Mouse (Mus musculus): ENCODE measurements around the gene Tmem151a. TPM values are rescaled to one million over a fixed set of nuclear protein-coding genes. Genes with fewer than 3 reads are reported as not detected.
"Not testable (repeated sequence)": the region's sequence is repeated elsewhere in the genome, so short reads cannot be mapped to it uniquely, and the experiment has no call there.

Gene Tmem151a
- total RNA-seq, 2 experiments from 2014 or later = 154 to 156 TPM

DNA sequence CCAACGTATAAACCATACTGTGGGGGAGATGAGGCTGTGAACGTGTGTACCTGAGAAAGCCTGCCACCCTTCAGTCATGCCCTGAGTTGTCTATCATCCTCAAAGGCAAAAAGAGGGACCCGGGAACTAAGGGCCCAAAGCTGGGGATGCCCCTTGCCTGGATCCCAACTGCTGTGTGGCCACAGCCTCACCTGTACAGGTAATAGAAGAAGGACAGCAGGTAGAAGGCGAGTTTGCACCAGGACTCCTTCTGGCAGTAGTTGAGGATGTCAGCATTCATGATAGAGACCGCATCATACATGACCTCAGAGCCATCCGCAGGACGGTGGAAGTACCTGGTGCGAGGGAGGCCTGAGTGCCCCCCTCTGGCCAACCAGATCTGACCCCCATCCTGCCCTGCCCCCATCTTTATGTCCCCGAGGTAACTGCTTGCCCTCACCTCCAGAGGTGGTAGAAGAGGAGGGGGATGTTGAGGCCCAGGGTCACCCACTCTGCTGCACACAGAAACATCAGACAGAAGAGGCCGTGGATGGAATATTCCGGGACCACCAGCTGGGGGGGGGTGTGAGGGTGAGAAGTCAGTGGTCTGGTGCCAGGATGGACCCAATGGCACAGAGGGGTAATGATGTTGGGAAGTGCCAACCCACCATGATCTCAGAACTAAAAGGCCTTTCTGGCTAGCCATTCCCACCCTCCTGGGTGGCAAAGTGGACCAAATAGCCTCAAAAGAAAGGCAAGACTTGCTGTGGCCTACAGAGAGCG, 8.3 kb upstream of the Tmem151a start:
- intact Hi-C loops (cut with DNase I) = loop anchor here (1.0 kb wide), 1 partner anchor 58 kb away; no protein-coding TSS in a partner anchor
- DNase-seq (ENCODE audit: extremely low spot score in 1 of 2, low spot score in 2 of 2) = no peak
- Histone ChIP-seq H3K4me3 (no peak overlapping the region), H3K27ac (peak overlapping the region; percentile 78)
- no peak for TF ChIP-seq CTCF (IDR thresholded peaks at IDR 0.05)

DNA sequence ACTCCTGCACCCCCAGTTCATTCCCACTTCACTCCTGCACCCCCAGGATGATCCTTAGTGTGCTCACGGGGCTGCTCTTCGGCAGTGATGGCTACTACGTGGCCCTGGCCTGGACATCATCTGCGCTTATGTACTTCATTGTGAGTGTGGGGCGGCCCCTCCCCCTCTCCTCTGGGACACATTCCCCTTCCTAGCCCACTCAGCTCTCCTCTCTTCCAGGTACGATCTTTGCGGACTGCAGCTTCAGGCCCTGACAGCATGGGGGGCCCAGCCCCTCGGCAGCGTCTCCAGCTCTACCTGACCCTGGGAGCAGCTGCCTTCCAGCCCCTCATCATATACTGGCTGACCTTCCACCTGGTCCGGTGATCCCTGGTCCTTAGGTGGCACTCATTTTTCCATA, 6.8 kb upstream of the Tmem151a start:
- peak in 1 of 2 experiments; percentile 15 for DNase-seq (ENCODE audit: extremely low spot score in 1 of 2, low spot score in 2 of 2)
- no peak for TF ChIP-seq CTCF (IDR thresholded peaks at IDR 0.05)
- H3K27ac ChIP-seq = no peak overlapping the region
- intact Hi-C loops (cut with DNase I) = no loop called here
- no peak overlapping the region for H3K4me3 ChIP-seq

DNA sequence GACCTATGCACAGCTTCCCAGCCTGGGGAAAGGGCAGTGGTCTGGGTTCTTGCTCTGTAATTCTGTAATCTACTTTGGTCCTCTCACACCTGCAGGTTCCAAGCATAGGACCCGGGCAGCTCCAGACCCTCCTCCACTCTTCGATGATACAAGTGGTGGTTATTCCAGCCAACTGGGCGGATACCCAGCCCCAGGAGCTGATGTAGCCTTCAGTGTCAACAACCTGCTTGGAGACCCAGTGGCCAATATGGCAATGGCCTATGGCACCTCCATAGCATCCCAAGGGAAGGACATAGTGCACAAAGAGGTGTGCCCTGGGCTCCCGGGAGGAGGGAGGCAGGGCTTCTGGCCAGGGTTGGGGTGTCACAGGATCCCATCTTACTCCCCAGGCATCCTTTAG, 4.0 kb upstream of the Tmem151a start:
- no peak overlapping the region for H3K27ac ChIP-seq
- no peak for DNase-seq (ENCODE audit: extremely low spot score in 1 of 2, low spot score in 2 of 2)
- intact Hi-C loops (cut with DNase I) = loop anchor here (2.0 kb wide), 1 partner anchor 51 kb away; no protein-coding TSS in a partner anchor
- peak overlapping the region; percentile 69 for H3K4me3 ChIP-seq
- no peak for TF ChIP-seq CTCF (IDR thresholded peaks at IDR 0.05)

DNA sequence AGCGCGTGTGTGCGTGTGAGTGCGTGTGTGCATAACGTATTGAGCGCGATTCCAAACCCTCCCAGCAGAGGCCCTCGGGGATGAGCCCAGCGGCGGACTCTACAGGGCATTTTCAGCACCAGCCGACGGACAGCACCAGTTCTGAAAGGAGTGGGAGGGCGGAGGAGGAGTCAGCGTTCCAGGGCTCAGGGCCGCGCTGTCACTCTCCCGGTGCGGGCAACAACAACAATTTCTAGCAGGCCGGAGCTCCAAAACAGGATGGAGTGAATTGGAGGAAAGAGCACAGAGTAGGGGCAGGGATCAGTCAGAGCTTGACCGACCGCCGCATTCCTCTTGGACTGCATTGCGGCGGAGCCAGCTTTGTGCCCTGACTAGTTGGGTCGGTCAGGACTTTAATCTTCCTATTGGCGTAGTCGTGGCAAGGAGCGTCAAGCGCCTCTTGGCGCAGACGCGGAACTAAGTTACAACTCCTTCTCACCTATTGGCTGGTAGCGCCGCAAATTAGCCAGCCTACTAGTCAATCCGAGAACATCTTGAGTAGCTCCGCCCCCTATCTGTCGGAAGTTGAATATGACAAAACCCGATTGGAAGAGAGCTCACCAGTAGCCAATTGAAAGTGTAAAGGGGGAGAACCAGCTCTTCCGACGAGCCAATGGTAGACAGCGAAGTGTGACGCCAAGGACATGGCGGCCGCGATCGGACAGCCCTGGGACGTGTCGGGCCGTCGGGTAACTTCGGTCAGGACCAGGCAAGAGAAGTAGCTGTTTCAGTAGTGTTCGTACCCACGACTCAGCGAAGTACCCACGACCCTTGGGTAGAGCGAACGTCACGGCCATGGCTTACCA, 2.8 kb upstream of the Tmem151a start, which contains the start of gene Yif1a:
Yif1a (plus strand) TSS at position 655 of the 845 bp plus-strand sequence.
- Histone ChIP-seq H3K4me3 (peak within 1 kb of the TSS; percentile 69), H3K27ac (peak within 1 kb of the TSS; percentile 90)
- DNase-seq (ENCODE audit: extremely low spot score in 1 of 2, low spot score in 2 of 2) = peak; percentile 87 to 93
- peak; percentile 50 for TF ChIP-seq CTCF (IDR thresholded peaks at IDR 0.05)
- intact Hi-C loops (cut with DNase I) = loop anchor here (2.0 kb wide), 1 partner anchor 53 kb away; no protein-coding TSS in a partner anchor

DNA sequence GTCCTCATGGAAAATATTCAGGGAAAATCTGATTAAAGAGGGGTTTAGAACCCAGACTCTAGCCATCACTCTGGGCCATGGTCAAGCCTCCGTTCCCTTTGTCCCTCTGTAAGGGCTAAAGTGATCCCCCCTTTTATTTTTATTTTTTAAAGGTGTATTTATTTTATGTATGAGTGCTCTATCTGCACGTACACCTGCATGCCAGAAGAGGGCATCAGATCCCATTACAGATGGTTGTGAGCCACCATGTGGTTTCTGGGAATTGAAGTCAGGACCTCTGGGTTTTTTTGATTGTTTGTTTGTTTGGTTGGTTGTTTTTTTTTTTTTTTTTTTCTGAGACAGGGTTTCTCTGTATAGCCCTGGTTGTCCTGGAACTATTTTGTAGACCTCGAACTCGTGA, 1.2 kb upstream of the Tmem151a start:
- intact Hi-C loops (cut with DNase I); H3K4me3 ChIP-seq; DNase-seq (ENCODE audit: extremely low spot score in 1 of 2, low spot score in 2 of 2); H3K27ac ChIP-seq: not testable (repeated sequence)
- TF ChIP-seq CTCF (IDR thresholded peaks at IDR 0.05) = peak; percentile 48

DNA sequence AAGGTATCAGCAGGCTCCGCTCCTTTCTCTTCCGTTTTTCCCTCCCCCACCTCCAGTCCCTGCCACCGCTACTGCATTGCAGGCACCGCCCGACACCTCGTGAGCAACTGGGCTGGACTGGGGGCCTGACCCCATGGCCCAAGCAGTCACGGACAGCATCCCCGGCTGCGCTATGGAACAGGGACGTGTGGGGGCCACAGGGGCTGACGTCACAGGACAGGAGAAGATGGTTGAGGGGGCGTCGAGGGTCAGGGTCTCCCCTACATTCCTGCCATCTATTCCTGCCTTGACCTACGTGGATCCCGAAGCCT, 542 bp downstream of the Tmem151a start:
- intact Hi-C loops (cut with DNase I) = loop anchor here (2.0 kb wide), 1 partner anchor 34 kb away; the partner anchor contains the start of gene Rin1
- Histone ChIP-seq H3K27ac (peak overlapping the region; percentile 100), H3K4me3 (peak overlapping the region; percentile 69)
- no peak for TF ChIP-seq CTCF (IDR thresholded peaks at IDR 0.05)
- DNase-seq (ENCODE audit: extremely low spot score in 1 of 2, low spot score in 2 of 2) = peak in 1 of 2 experiments; percentile 38

DNA sequence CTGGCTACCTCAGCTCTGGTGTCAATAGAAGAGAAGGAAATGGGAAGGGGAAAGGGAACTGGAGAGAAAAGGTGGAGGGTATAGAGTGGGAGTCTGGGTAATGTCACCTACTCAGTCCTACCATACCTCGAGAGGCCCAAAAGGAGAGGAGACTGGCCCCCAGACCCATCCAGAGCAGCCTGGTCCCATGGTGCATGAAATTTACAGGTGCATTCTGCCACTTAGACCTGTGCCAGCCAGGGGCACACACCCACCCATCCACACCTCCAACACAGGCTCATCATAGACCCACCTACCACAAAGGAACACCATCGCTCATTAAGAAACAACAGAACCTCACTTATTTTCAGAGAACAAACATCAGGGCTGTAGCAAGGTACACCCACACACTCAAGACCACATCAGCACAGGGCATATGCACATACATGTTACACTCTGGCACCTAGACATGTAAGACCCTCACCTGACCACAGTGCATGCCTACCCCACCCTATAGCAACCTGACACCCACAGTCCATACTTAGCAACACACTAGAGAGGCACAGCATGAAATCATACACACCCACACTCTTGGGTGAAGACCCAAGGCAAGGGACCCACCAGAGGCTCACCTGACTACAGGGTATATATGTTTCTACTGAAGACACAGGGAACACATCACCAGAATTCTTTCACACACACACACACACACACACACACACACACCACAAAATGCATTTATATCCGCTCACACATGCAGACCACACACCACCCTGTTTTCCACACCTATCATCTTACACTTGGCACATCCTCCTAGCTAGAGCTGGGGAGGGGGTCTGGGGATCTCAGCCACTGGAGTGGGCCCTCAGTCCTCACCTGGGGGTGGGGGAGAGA, 1.1 kb downstream of the Tmem151a start:
- no peak for TF ChIP-seq CTCF (IDR thresholded peaks at IDR 0.05)
- peak in 1 of 2 experiments; percentile 27 for DNase-seq (ENCODE audit: extremely low spot score in 1 of 2, low spot score in 2 of 2)
- H3K27ac ChIP-seq = peak overlapping the region; percentile 100
- H3K4me3 ChIP-seq = peak overlapping the region; percentile 69
- intact Hi-C loops (cut with DNase I) = loop anchor here (2.0 kb wide), 1 partner anchor 33 kb away; the partner anchor contains the start of gene Rin1

DNA sequence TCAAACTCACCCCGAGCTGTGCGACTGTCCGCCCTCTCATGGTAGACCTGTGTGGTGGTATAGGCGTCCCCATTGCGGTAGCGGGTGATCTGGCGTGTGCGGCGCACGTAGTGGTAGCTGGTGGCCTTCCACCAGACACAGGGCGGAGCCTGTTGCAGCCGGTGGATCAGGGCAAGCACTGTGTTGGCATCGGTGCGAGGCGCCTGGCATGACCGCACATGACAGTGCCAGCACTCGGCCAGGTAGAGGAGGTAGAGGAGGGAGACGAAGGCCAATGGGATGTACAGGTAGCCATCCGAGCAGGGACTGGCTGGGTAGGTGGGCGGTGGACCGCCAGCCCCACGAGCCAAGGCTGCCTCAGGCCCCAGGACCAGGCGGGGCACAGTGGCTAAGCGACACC, 2.7 kb downstream of the Tmem151a start:
- no peak overlapping the region; the same call in 1 of the 2 replicates for H3K27ac ChIP-seq
- DNase-seq (ENCODE audit: extremely low spot score in 1 of 2, low spot score in 2 of 2) = peak in 1 of 2 experiments; percentile 37
- H3K4me3 ChIP-seq = peak overlapping the region; percentile 36
- TF ChIP-seq CTCF (IDR thresholded peaks at IDR 0.05) = no peak
- intact Hi-C loops (cut with DNase I) = no loop called here

DNA sequence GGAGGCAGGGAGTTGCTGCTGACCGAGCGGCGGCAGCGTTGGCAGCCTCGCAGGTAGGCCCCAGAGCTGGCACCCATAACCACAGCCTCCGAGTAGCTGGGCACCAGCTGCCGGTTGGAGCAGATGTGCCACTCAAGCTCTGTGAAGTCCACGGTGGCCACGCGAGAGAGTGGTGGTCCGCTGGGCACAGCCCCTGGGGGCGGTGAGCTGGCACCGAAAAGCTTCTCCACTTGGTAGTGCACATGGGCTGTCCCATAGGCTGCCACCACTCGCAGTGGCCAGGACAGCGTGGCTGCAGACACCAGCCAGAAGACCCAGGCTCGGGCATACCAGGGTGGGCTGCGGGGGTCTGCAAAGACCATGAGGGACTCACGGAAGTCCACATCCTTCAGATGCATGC, 3.3 kb downstream of the Tmem151a start:
- Histone ChIP-seq H3K27ac (no peak overlapping the region; the same call in 1 of the 2 replicates), H3K4me3 (peak overlapping the region; percentile 6; the same call in 1 of the 2 replicates)
- intact Hi-C loops (cut with DNase I) = no loop called here
- no peak for TF ChIP-seq CTCF (IDR thresholded peaks at IDR 0.05)
- DNase-seq (ENCODE audit: extremely low spot score in 1 of 2, low spot score in 2 of 2) = no peak

DNA sequence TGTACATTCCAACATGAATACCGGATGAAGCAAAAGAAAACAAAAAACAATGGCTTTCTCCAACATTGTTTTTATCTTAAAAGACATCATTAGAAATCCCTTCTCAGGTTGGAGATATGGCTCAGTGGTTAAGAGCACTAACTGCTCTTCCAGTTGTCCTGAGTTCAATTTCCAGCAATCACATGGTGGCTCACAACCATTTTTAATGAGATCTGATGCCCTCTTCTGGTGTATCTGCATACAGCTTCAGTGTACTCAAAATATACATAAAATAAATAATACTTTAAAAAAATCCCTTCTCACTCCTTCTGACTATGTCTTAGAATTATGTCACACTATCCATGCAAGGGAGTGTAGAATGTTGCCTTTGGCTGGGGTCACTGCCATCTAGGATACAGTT, 6.1 kb downstream of the Tmem151a start:
- TF ChIP-seq CTCF (IDR thresholded peaks at IDR 0.05) = peak; percentile 49
- intact Hi-C loops (cut with DNase I) = no loop called here
- Histone ChIP-seq H3K27ac (no peak overlapping the region), H3K4me3 (no peak overlapping the region)
- no peak for DNase-seq (ENCODE audit: extremely low spot score in 1 of 2, low spot score in 2 of 2)

DNA sequence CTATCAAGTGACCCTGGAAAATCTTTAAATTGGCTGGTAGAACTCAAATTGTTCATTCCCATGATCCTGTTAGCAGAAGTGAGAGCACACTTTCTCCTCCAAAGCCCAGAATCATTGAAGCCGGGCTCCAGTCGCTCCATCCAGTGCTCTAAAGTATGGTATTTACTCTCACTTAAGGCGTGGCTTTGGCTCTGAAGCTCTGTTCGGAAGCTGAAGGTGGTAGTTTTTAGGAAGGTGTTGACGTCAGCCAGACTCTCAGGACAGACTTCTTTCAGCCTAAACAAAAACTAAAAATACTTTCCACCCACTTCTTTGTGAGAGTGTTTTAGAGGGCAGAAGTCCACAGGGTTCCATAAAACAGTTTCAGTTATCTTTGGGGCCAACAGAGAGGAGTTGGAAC, 11.8 kb downstream of the Tmem151a start:
- DNase-seq (ENCODE audit: extremely low spot score in 1 of 2, low spot score in 2 of 2) = no peak
- no peak for TF ChIP-seq CTCF (IDR thresholded peaks at IDR 0.05)
- peak overlapping the region; percentile 44; the same call in 1 of the 2 replicates for H3K27ac ChIP-seq
- intact Hi-C loops (cut with DNase I) = loop anchor here (2.0 kb wide), 1 partner anchor 17 kb away; no protein-coding TSS in a partner anchor
- H3K4me3 ChIP-seq = no peak overlapping the region

Data from left cerebral cortex, adult 2 months (tissue).